Mouse (Mus musculus) heart, embryonic 12.5 days (tissue): ENCODE data around the gene Wwc2. TPM values are rescaled to one million over a fixed set of nuclear protein-coding genes. Genes with fewer than 3 reads are reported as not detected.

Experiments
- ATAC-seq: fragments of 200-750 bp; cut with Nextera tagmentation; 2 replicates; pipeline ENCODE4 v1.8.0; 2017; ENCODE audit warnings: moderate TSS enrichment, moderate library complexity; ENCODE audit not compliant: insufficient number of reproducible peaks, low FRiP score
- H3K27ac ChIP-seq: fragments of 300-500 bp; sonication (generic); 2 replicates; pipeline ENCODE4 v1.5.1; 2016; ENCODE audit warnings: mild to moderate bottlenecking, moderate library complexity; ENCODE audit not compliant: poor library complexity, severe bottlenecking
- H3K27me3 ChIP-seq: fragments of 300-500 bp; sonication (generic); replicated peaks from 2 replicates; pipeline ENCODE4 v1.6.1; 2016; ENCODE audit warnings: mild to moderate bottlenecking, moderate library complexity
- H3K36me3 ChIP-seq: fragments of 300-500 bp; sonication (generic); 2 replicates; pipeline ENCODE4 v1.6.1; 2016; ENCODE audit warnings: mild to moderate bottlenecking, moderate library complexity
- H3K4me1 ChIP-seq: fragments of 300-500 bp; sonication (generic); replicated peaks from 2 replicates; pipeline ENCODE4 v1.6.1; 2016; ENCODE audit warnings: mild to moderate bottlenecking
- H3K4me2 ChIP-seq: fragments of 300-500 bp; sonication (generic); 2 replicates; pipeline ENCODE4 v1.6.1; 2016; ENCODE audit warnings: mild to moderate bottlenecking, moderate library complexity
- H3K4me3 ChIP-seq: fragments of 300-500 bp; sonication (generic); 2 replicates; pipeline ENCODE4 v1.5.1; 2016; ENCODE audit warnings: mild to moderate bottlenecking
- H3K9ac ChIP-seq: fragments of 300-500 bp; sonication (generic); 2 replicates; pipeline ENCODE4 v1.6.1; 2016; ENCODE audit warnings: mild to moderate bottlenecking, moderate library complexity
- H3K9me3 ChIP-seq: fragments of 300-500 bp; sonication (generic); replicated peaks from 2 replicates; pipeline ENCODE4 v1.6.1; 2016; ENCODE audit warnings: mild to moderate bottlenecking, moderate library complexity
- WGBS: fragments of 180-500 bp; shearing (Covaris S2); methylation state at CpG from one replicate; pipeline ENCODE4 v1.1.7; 2016; 5-methylcytosine and 5-hydroxymethylcytosine counted together
- polyA plus RNA-seq: library from polyadenylated mRNA; unstranded; fragments of >200 nt; fragmentation: Nextera tagmentation; extraction: Ambion mirVana; gene quantifications from 2 replicates; pipeline ENCODE4 v1.2.1, GENCODE M21; 2016

Gene Wwc2
- polyA plus RNA-seq, 1 experiment from 2014 or later = 22.1 TPM

- Histone ChIP-seq H3K4me2 (no peak overlapping the region), H3K27me3 (no peaks in the 10 kb centered on the region), H3K4me3 (no peak overlapping the region), H3K9ac (no peak overlapping the region), H3K27ac (no peak overlapping the region), H3K4me1 (peaks cover 18% of the 10 kb centered on the region), H3K36me3 (peaks cover 22% of the 10 kb centered on the region), H3K9me3 (no peaks in the 10 kb centered on the region)
- WGBS = 62% methylated on average over 4 of the region's 4 CpGs
- ATAC-seq = no peak
Observed at GRCm38 (mm10) chr8:47922011-47922410, 68.7 kb downstream of the Wwc2 start.

- no peak for ATAC-seq
- no peak overlapping the region for H3K4me3 ChIP-seq
- H3K36me3 ChIP-seq = peaks cover 22% of the 10 kb centered on the region
- H3K4me1 ChIP-seq = peaks cover 26% of the 10 kb centered on the region
- WGBS = 87% methylated on average over 6 of the region's 6 CpGs
- H3K4me2 ChIP-seq = no peak overlapping the region
- no peaks in the 10 kb centered on the region for H3K27me3 ChIP-seq
- H3K9me3 ChIP-seq = no peaks in the 10 kb centered on the region
- H3K27ac ChIP-seq = no peak overlapping the region
- no peak overlapping the region for H3K9ac ChIP-seq
Observed at GRCm38 (mm10) chr8:47920575-47921144, 70.1 kb downstream of the Wwc2 start.

GRCm38 (mm10) chr8:47917060-47918035 lies 73.4 kb downstream of the Wwc2 start:
- Histone ChIP-seq H3K9me3 (peaks cover 3% of the 10 kb centered on the region; the same call in 1 of the 2 replicates), H3K4me2 (no peak overlapping the region), H3K36me3 (peaks cover 24% of the 10 kb centered on the region), H3K27ac (no peak overlapping the region), H3K9ac (no peak overlapping the region), H3K4me3 (no peak overlapping the region), H3K4me1 (peaks cover 15% of the 10 kb centered on the region; the same call in 1 of the 2 replicates), H3K27me3 (no peaks in the 10 kb centered on the region)
- 73% methylated on average over 19 of the region's 19 CpGs for WGBS
- ATAC-seq = no peak

GRCm38 (mm10) chr8:47915521-47915920 lies 75.2 kb downstream of the Wwc2 start:
- Histone ChIP-seq H3K27me3 (no peaks in the 10 kb centered on the region), H3K4me3 (no peak overlapping the region), H3K27ac (no peak overlapping the region), H3K9ac (no peak overlapping the region), H3K4me2 (no peak overlapping the region), H3K9me3 (peaks cover 3% of the 10 kb centered on the region; the same call in 1 of the 2 replicates), H3K36me3 (peaks cover 20% of the 10 kb centered on the region), H3K4me1 (peaks cover 15% of the 10 kb centered on the region; the same call in 1 of the 2 replicates)
- no peak for ATAC-seq
- 80% methylated on average over 2 of the region's 2 CpGs for WGBS

DNA sequence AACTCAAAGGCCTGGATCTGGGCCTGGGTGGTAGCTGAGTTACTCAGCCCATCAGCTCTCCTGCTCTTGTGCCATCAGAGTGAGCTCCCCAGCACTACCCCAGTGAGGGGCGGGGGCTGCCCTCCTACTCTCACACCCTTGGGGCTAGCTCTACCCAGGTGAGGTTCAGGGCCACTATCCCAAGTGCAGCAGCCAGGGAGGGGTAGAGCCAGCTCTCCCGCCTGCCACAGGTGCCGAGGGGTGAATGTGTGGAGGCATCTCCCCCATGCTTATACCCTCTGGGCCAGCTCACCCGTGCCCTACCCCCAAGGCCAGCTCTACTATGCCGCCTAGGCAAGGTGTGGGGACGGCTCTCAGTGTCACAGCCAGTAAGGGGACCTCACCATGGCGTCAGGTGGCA lies 75.8 kb downstream of the Wwc2 start:
- H3K27me3 ChIP-seq = no peaks in the 10 kb centered on the region
- no peak overlapping the region for H3K27ac ChIP-seq
- peaks cover 15% of the 10 kb centered on the region; the same call in 1 of the 2 replicates for H3K4me1 ChIP-seq
- 79% methylated on average over 7 of the region's 7 CpGs for WGBS
- no peak overlapping the region for H3K9ac ChIP-seq
- peaks cover 14% of the 10 kb centered on the region for H3K36me3 ChIP-seq
- peak; percentile 29; the same call in 1 of the 2 replicates for ATAC-seq
- peaks cover 4% of the 10 kb centered on the region for H3K9me3 ChIP-seq
- no peak overlapping the region for H3K4me3 ChIP-seq
- no peak overlapping the region for H3K4me2 ChIP-seq

DNA sequence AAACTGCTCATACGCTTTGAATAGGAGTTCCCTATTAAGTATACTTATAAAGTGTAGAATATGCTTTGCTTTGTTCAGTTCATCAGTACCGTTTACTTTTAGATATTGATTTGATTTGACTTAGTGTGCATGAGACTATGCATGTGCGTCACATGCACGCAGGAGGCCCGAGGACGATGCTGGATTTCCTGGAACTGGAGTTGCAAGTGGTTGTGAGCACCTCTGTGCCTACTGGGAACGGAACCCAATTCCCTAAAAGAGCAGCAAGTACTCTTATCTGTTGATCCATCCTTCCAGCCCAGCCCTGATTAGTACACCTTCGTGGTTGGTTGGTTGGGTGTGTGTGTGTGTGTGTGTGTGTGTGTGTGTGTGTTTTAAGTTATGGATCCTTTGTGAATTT lies 76.6 kb downstream of the Wwc2 start:
- Histone ChIP-seq H3K4me3 (no peak overlapping the region), H3K4me2 (no peak overlapping the region), H3K9me3 (peaks cover 10% of the 10 kb centered on the region), H3K36me3 (peaks cover 17% of the 10 kb centered on the region), H3K9ac (no peak overlapping the region), H3K27me3 (no peaks in the 10 kb centered on the region), H3K27ac (no peak overlapping the region), H3K4me1 (peaks cover 15% of the 10 kb centered on the region; the same call in 1 of the 2 replicates)
- 89% methylated on average over 8 of the region's 8 CpGs for WGBS
- ATAC-seq = no peak

DNA sequence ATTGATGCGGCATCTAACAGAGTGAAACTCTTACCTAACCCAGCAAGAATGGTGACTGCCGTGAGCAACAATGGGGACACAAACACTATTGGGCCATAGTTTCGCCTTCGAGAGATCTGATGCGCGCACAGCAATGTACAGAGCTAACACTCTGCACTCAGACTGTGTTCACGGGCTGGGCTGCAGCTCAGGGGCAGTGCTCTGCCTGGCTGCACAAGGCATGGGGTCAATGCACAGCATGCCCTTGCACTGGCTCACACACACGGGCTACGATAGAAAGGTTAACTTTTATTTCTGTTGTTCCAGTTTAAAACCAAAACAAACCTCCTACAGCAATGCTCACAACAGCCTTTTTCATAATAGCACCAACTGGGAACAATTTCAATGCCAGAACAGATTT lies 77.1 kb downstream of the Wwc2 start:
- Histone ChIP-seq H3K9me3 (peaks cover 10% of the 10 kb centered on the region), H3K4me2 (no peak overlapping the region), H3K27ac (no peak overlapping the region), H3K27me3 (no peaks in the 10 kb centered on the region), H3K36me3 (peaks cover 12% of the 10 kb centered on the region), H3K9ac (no peak overlapping the region), H3K4me3 (no peak overlapping the region), H3K4me1 (peaks cover 15% of the 10 kb centered on the region; the same call in 1 of the 2 replicates)
- WGBS = 90% methylated on average over 9 of the region's 9 CpGs
- no peak for ATAC-seq

- Histone ChIP-seq H3K27me3 (no peaks in the 10 kb centered on the region), H3K4me3 (no peak overlapping the region), H3K27ac (no peak overlapping the region), H3K9ac (no peak overlapping the region), H3K36me3 (peaks cover 9% of the 10 kb centered on the region), H3K4me1 (peaks cover 20% of the 10 kb centered on the region), H3K4me2 (no peak overlapping the region), H3K9me3 (peaks cover 10% of the 10 kb centered on the region)
- WGBS = 94% methylated on average over 11 of the region's 11 CpGs
- no peak for ATAC-seq
Observed at GRCm38 (mm10) chr8:47909681-47910080, 81.0 kb downstream of the Wwc2 start.

- ATAC-seq = no peak
- 0 out of 2 replicates have a peak overlapping the region, but pooled peaks have one; percentile 3 for H3K27ac ChIP-seq
- no peak overlapping the region for H3K4me2 ChIP-seq
- peaks cover 7% of the 10 kb centered on the region for H3K9me3 ChIP-seq
- peaks cover 23% of the 10 kb centered on the region for H3K4me1 ChIP-seq
- H3K36me3 ChIP-seq = peaks cover 6% of the 10 kb centered on the region
- 57% methylated on average over 9 of the region's 9 CpGs for WGBS
- no peaks in the 10 kb centered on the region for H3K27me3 ChIP-seq
- H3K9ac ChIP-seq = no peak overlapping the region
- H3K4me3 ChIP-seq = no peak overlapping the region
Observed at GRCm38 (mm10) chr8:47907056-47907455, 83.7 kb downstream of the Wwc2 start.

DNA sequence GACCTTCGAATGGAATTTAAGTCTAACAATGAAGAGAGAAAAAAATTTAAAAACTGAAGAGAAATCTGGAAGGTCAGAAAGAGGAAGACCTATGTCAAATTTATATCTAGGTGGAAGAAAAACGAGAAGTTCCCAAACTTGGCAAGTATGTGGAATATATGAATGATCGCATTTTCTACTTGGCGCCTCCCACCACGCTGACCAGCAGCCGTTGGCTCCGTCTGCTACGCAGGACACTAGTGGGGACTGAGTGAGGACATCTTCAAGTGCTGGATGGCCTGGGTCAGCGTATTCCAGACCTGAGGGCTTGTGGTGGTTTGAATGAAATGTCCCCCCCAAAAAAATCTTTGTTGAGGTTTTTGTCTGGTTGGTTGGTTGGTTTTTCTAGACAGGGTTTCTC lies 84.6 kb downstream of the Wwc2 start:
- H3K36me3 ChIP-seq = peaks cover 6% of the 10 kb centered on the region
- peaks cover 23% of the 10 kb centered on the region for H3K4me1 ChIP-seq
- H3K9ac ChIP-seq = no peak overlapping the region
- H3K4me3 ChIP-seq = no peak overlapping the region
- ATAC-seq = no peak
- H3K4me2 ChIP-seq = no peak overlapping the region
- H3K9me3 ChIP-seq = peaks cover 7% of the 10 kb centered on the region
- WGBS = 67% methylated on average over 9 of the region's 9 CpGs
- no peaks in the 10 kb centered on the region for H3K27me3 ChIP-seq
- H3K27ac ChIP-seq = no peak overlapping the region

DNA sequence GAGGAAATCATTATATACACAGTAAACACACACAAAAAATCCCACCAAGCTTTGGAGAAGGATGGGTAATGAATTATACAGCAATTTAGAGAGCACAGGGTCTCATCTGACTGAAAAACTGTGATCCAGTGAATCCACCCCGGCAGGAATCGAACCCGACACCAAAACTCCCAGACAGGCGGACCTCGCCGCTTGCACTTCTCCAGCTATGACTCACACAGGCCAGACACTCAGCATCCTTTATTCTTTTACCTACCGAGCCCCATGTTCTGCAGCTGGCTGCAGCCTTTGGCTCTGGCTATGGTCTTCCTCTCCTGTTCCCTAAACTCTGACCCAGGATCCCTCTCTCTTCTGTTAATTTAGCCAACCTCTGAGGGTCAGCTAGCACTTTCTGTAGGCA lies 85.5 kb downstream of the Wwc2 start:
- WGBS = 82% methylated on average over 7 of the region's 7 CpGs
- Histone ChIP-seq H3K9me3 (peaks cover 7% of the 10 kb centered on the region), H3K4me1 (peaks cover 23% of the 10 kb centered on the region), H3K27ac (no peak overlapping the region), H3K9ac (no peak overlapping the region), H3K4me2 (no peak overlapping the region), H3K36me3 (peaks cover 12% of the 10 kb centered on the region), H3K4me3 (no peak overlapping the region), H3K27me3 (no peaks in the 10 kb centered on the region)
- no peak for ATAC-seq
